Mouse (Mus musculus): ENCODE measurements around the gene Accs. TPM values are rescaled to one million over a fixed set of nuclear protein-coding genes. Genes with fewer than 3 reads are reported as not detected.

Gene Accs
- total RNA-seq (2023; ENCODE audit: inconsistent age) = 13.3 to 15.9 TPM (median 15.7 TPM) in 4 replicates

DNA sequence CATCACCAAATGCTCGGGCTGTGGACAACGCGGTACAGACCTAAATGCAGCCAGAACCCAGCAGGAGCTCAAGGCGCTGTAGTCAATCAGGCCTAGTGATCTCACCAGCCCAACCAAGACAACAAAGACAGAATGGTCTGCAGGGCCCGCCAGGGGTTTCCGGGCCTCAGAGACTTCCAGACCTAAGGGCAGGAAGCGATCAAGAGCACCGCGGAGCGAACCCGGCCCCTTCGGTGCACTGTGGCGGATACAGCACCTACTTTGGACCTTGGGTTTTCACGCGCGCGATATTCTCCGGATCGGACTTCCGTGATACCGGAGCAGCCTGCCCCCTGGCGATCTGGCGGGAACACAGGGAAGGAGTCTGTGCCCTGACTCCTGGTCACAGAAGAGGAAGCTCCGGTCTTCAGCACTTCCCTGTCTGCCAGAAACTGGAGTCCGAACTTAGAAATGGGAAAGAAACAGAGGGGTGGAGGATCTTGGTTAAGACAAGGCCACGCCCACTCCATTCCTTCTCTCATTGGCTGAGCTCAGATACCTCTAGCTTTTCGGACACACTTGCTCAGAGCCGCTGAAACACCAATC is at the start of gene Accs:
Gene Accs, minus strand, starts transcription at position 439 of the 585 bp plus-strand sequence.

DNA sequence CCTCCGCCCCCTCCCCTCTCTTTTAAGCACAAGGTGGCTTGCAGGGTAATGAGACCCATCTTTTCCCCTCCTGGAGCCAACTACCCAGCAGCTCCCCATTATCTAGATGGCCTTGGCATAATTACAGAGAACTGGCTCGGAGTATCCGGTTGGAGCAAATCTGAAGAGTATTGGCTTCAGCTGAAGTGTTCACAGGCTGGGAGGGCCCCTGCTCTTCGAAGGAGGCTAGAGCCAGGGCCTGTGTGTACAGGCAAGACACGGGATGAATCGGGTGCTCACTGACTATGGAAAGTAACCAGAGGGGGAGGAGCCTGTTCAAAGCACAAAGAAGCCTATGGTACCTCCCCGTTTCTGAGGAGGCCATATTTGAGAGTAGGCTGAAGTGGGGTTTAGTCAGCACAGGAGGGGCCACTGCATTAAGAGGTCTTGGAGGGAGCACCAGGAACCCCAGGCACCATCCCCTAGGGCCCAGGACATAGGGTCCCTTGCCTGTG is 19.4 kb upstream of the Accs start, which contains the start of gene Accsl:
Gene Accsl, minus strand, starts transcription at position 51 of the 494 bp plus-strand sequence.

DNA sequence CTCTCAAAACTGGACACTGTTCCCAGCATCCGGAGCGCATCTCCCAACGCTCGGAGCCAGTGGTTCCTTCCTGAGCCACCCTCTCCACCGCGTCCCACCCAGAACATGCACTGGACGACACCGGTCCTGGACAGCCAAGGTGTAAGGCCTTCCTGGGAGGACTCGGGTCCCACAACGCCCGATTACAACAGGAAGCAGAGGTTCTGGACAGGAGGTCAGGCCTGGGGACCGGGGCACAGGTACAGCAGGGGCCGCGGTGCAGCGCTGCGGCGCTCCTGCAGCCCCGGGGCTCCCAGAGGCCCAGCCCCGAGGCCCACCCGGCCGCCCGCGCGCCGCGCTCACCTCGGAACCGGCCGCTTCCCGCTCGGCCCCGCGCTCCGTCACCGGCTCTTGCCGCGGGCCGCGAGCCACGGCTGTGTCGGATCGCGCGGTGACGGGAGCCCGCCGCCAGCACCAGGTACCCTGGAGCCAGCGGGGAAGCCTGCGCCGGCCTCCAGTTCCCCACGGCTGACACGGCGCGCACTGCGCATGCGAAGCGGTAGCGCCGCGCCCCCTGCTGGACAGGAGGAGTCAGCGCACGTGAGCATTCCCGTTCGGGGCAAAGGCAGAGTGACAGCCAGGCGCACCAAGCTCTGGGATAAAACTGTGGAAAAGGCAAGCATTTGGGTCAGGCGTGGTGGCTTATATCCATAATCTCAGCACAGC is 27.5 kb downstream of the Accs start, which contains the start of gene Ext2:
Gene Ext2, minus strand, starts transcription at position 524 of the 705 bp plus-strand sequence.

Other genes starting within 250 kb of the Accs start
- gene Alx4, start 207.6 kb downstream of the Accs start, total RNA-seq (2023; ENCODE audit: inconsistent age) = not detected in 4 replicates
- gene Ext2, start 27.4 kb downstream of the Accs start, total RNA-seq (2023; ENCODE audit: inconsistent age) = 38.6 to 47.3 TPM (median 42.9 TPM) in 4 replicates
- gene Accsl, start 19.2 kb upstream of the Accs start, total RNA-seq (2023; ENCODE audit: inconsistent age) = not detected in 4 replicates
- gene Gm13889, start 107.3 kb upstream of the Accs start, total RNA-seq (2023; ENCODE audit: inconsistent age) = 0.64 to 1.3 TPM (median 1.00 TPM) in 3 of 4 replicates, not detected in the other
- 1.4 TPM in 1 of 4 replicates, not detected in the others for gene Gm27027, start 146.4 kb upstream of the Accs start, total RNA-seq (2023; ENCODE audit: inconsistent age)
- 58.4 to 70.9 TPM (median 65.5 TPM) in 4 replicates for gene Alkbh3, start 160.9 kb upstream of the Accs start, total RNA-seq (2023; ENCODE audit: inconsistent age)